Mouse (Mus musculus): ENCODE results near the gene Crtac1. TPM values are rescaled to one million over a fixed set of nuclear protein-coding genes. Genes with fewer than 3 reads are reported as not detected.

Crtac1 gene
- polyA plus RNA-seq, 1 experiment from 2014 or later = 3.5 TPM

GRCm38 (mm10) chr19:42288361-42288760 is 143.2 kb downstream of the Crtac1 start:
- Histone ChIP-seq H3K9me3 (ENCODE audit: control insufficient read depth, low read depth, low read length) (no peaks in the 10 kb centered on the region), H3K9ac (replicated peaks; ENCODE audit: low read depth, low read length) (no peak overlapping the region), H3K36me3 (ENCODE audit: control insufficient read depth, insufficient read depth, low read length) (no peaks in the 10 kb centered on the region), H3K27ac (ENCODE audit: low read length) (no peak overlapping the region), H3K4me2 (replicated peaks; ENCODE audit: low read depth, low read length) (no peak overlapping the region), H3K27me3 (ENCODE audit: control insufficient read depth, insufficient read depth, low read length) (no peaks in the 10 kb centered on the region), H3K4me3 (ENCODE audit: low read depth, low read length) (no peak overlapping the region), H3K4me1 (ENCODE audit: control insufficient read depth, insufficient read depth, low read length) (no peaks in the 10 kb centered on the region)
- WGBS = 55% methylated on average over 4 of the region's 4 CpGs
- no peak for ATAC-seq (ENCODE audit: insufficient number of reproducible peaks, insufficient read depth, low FRiP score, low read depth)

GRCm38 (mm10) chr19:42284178-42284577 is 147.4 kb downstream of the Crtac1 start:
- no peaks in the 10 kb centered on the region for H3K9me3 ChIP-seq (ENCODE audit: control insufficient read depth, low read depth, low read length)
- H3K9ac ChIP-seq (replicated peaks; ENCODE audit: low read depth, low read length) = no peak overlapping the region
- no peaks in the 10 kb centered on the region for H3K27me3 ChIP-seq (ENCODE audit: control insufficient read depth, insufficient read depth, low read length)
- no peak overlapping the region for H3K27ac ChIP-seq (ENCODE audit: low read length)
- H3K4me2 ChIP-seq (replicated peaks; ENCODE audit: low read depth, low read length) = no peak overlapping the region
- no peak overlapping the region for H3K4me3 ChIP-seq (ENCODE audit: low read depth, low read length)
- no peak for ATAC-seq (ENCODE audit: insufficient number of reproducible peaks, insufficient read depth, low FRiP score, low read depth)
- 61% methylated on average over 8 of the region's 8 CpGs for WGBS
- no peaks in the 10 kb centered on the region for H3K4me1 ChIP-seq (ENCODE audit: control insufficient read depth, insufficient read depth, low read length)
- no peaks in the 10 kb centered on the region for H3K36me3 ChIP-seq (ENCODE audit: control insufficient read depth, insufficient read depth, low read length)

GRCm38 (mm10) chr19:42279611-42280010 is 152.0 kb downstream of the Crtac1 start:
- no peaks in the 10 kb centered on the region for H3K27me3 ChIP-seq (ENCODE audit: control insufficient read depth, insufficient read depth, low read length)
- ATAC-seq (ENCODE audit: insufficient number of reproducible peaks, insufficient read depth, low FRiP score, low read depth) = no peak
- no peak overlapping the region for H3K4me2 ChIP-seq (replicated peaks; ENCODE audit: low read depth, low read length)
- no peak overlapping the region for H3K9ac ChIP-seq (replicated peaks; ENCODE audit: low read depth, low read length)
- no peaks in the 10 kb centered on the region for H3K36me3 ChIP-seq (ENCODE audit: control insufficient read depth, insufficient read depth, low read length)
- H3K27ac ChIP-seq (ENCODE audit: low read length) = no peak overlapping the region
- no peaks in the 10 kb centered on the region for H3K4me1 ChIP-seq (ENCODE audit: control insufficient read depth, insufficient read depth, low read length)
- 62% methylated on average over 3 of the region's 3 CpGs for WGBS
- no peak overlapping the region for H3K4me3 ChIP-seq (ENCODE audit: low read depth, low read length)
- H3K9me3 ChIP-seq (ENCODE audit: control insufficient read depth, low read depth, low read length) = no peaks in the 10 kb centered on the region

GRCm38 (mm10) chr19:42278461-42278860 is 153.1 kb downstream of the Crtac1 start:
- H3K4me2 ChIP-seq (replicated peaks; ENCODE audit: low read depth, low read length) = no peak overlapping the region
- no peaks in the 10 kb centered on the region for H3K4me1 ChIP-seq (ENCODE audit: control insufficient read depth, insufficient read depth, low read length)
- H3K27me3 ChIP-seq (ENCODE audit: control insufficient read depth, insufficient read depth, low read length) = no peaks in the 10 kb centered on the region
- 79% methylated on average over 5 of the region's 5 CpGs for WGBS
- no peaks in the 10 kb centered on the region for H3K36me3 ChIP-seq (ENCODE audit: control insufficient read depth, insufficient read depth, low read length)
- no peak for ATAC-seq (ENCODE audit: insufficient number of reproducible peaks, insufficient read depth, low FRiP score, low read depth)
- no peak overlapping the region for H3K9ac ChIP-seq (replicated peaks; ENCODE audit: low read depth, low read length)
- no peak overlapping the region for H3K27ac ChIP-seq (ENCODE audit: low read length)
- H3K4me3 ChIP-seq (ENCODE audit: low read depth, low read length) = no peak overlapping the region
- no peaks in the 10 kb centered on the region for H3K9me3 ChIP-seq (ENCODE audit: control insufficient read depth, low read depth, low read length)

GRCm38 (mm10) chr19:42277288-42277687 is 154.3 kb downstream of the Crtac1 start:
- Histone ChIP-seq H3K36me3 (ENCODE audit: control insufficient read depth, insufficient read depth, low read length) (no peaks in the 10 kb centered on the region), H3K9ac (replicated peaks; ENCODE audit: low read depth, low read length) (no peak overlapping the region), H3K4me3 (ENCODE audit: low read depth, low read length) (no peak overlapping the region), H3K4me2 (replicated peaks; ENCODE audit: low read depth, low read length) (no peak overlapping the region), H3K27me3 (ENCODE audit: control insufficient read depth, insufficient read depth, low read length) (no peaks in the 10 kb centered on the region), H3K27ac (ENCODE audit: low read length) (no peak overlapping the region), H3K9me3 (ENCODE audit: control insufficient read depth, low read depth, low read length) (no peaks in the 10 kb centered on the region), H3K4me1 (ENCODE audit: control insufficient read depth, insufficient read depth, low read length) (no peaks in the 10 kb centered on the region)
- 76% methylated on average over 6 of the region's 6 CpGs for WGBS
- no peak for ATAC-seq (ENCODE audit: insufficient number of reproducible peaks, insufficient read depth, low FRiP score, low read depth)

GRCm38 (mm10) chr19:42272003-42272963 is 159.3 kb downstream of the Crtac1 start:
- H3K9me3 ChIP-seq (ENCODE audit: control insufficient read depth, low read depth, low read length) = no peaks in the 10 kb centered on the region
- H3K4me1 ChIP-seq (ENCODE audit: control insufficient read depth, insufficient read depth, low read length) = no peaks in the 10 kb centered on the region
- ATAC-seq (ENCODE audit: insufficient number of reproducible peaks, insufficient read depth, low FRiP score, low read depth) = no peak
- H3K27ac ChIP-seq (ENCODE audit: low read length) = no peak overlapping the region
- H3K4me2 ChIP-seq (replicated peaks; ENCODE audit: low read depth, low read length) = no peak overlapping the region
- no peaks in the 10 kb centered on the region for H3K36me3 ChIP-seq (ENCODE audit: control insufficient read depth, insufficient read depth, low read length)
- no peak overlapping the region for H3K9ac ChIP-seq (replicated peaks; ENCODE audit: low read depth, low read length)
- 39% methylated on average over 14 of the region's 14 CpGs for WGBS
- no peaks in the 10 kb centered on the region for H3K27me3 ChIP-seq (ENCODE audit: control insufficient read depth, insufficient read depth, low read length)
- no peak overlapping the region for H3K4me3 ChIP-seq (ENCODE audit: low read depth, low read length)

- Histone ChIP-seq H3K9me3 (ENCODE audit: control insufficient read depth, low read depth, low read length) (no peaks in the 10 kb centered on the region), H3K9ac (replicated peaks; ENCODE audit: low read depth, low read length) (no peak overlapping the region), H3K4me1 (ENCODE audit: control insufficient read depth, insufficient read depth, low read length) (no peaks in the 10 kb centered on the region), H3K4me2 (replicated peaks; ENCODE audit: low read depth, low read length) (no peak overlapping the region), H3K27me3 (ENCODE audit: control insufficient read depth, insufficient read depth, low read length) (no peaks in the 10 kb centered on the region), H3K36me3 (ENCODE audit: control insufficient read depth, insufficient read depth, low read length) (no peaks in the 10 kb centered on the region), H3K27ac (ENCODE audit: low read length) (no peak overlapping the region), H3K4me3 (ENCODE audit: low read depth, low read length) (no peak overlapping the region)
- no peak for ATAC-seq (ENCODE audit: insufficient number of reproducible peaks, insufficient read depth, low FRiP score, low read depth)
- 73% methylated on average over 7 of the region's 7 CpGs for WGBS
These were observed 160.4 kb downstream of the Crtac1 start for GRCm38 (mm10) chr19:42271182-42271581.

- 57% methylated on average over 6 of the region's 6 CpGs for whole genome bisulfite sequencing
- no peak overlapping the region for H3K9ac ChIP-seq (replicated peaks; ENCODE audit: low read depth, low read length)
- H3K27me3 ChIP-seq (ENCODE audit: control insufficient read depth, insufficient read depth, low read length) = no peaks in the 10 kb centered on the region
- no peak for ATAC-seq (ENCODE audit: insufficient number of reproducible peaks, insufficient read depth, low FRiP score, low read depth)
- H3K36me3 ChIP-seq (ENCODE audit: control insufficient read depth, insufficient read depth, low read length) = no peaks in the 10 kb centered on the region
- H3K4me3 ChIP-seq (ENCODE audit: low read depth, low read length) = no peak overlapping the region
- no peaks in the 10 kb centered on the region for H3K9me3 ChIP-seq (ENCODE audit: control insufficient read depth, low read depth, low read length)
- H3K4me2 ChIP-seq (replicated peaks; ENCODE audit: low read depth, low read length) = no peak overlapping the region
- no peak overlapping the region for H3K27ac ChIP-seq (ENCODE audit: low read length)
- no peaks in the 10 kb centered on the region for H3K4me1 ChIP-seq (ENCODE audit: control insufficient read depth, insufficient read depth, low read length)
These were observed 161.5 kb downstream of the Crtac1 start for GRCm38 (mm10) chr19:42270119-42270518.

Data from stomach, embryonic 14.5 days (tissue).